Mouse (Mus musculus): ENCODE data around the gene Pars2.

GRCm38 (mm10) chr4:106664697-106665096 lies 13.8 kb downstream of the Pars2 start:
- TF ChIP-seq CTCF (IDR thresholded peaks at IDR 0.05; ENCODE audit: insufficient read depth, low read depth, low read length), result no peak
- no peak for TF ChIP-seq POLR2A (IDR thresholded peaks at IDR 0.05; ENCODE audit: insufficient read depth, low read depth, low read length)
